Mouse (Mus musculus) bone marrow macrophage, adult 2 months (primary cell): Measurements from ENCODE around the gene Pou2f1. TPM values are rescaled to one million over a fixed set of nuclear protein-coding genes. Genes with fewer than 3 reads are reported as not detected.

Experiments
- H3K27ac ChIP-seq: 2 replicates; pipeline ENCODE4 v1.5.1; 2012; ENCODE audit warnings: low read depth, low read length; ENCODE audit not compliant: insufficient read depth
- H3K4me1 ChIP-seq: 2 replicates; pipeline ENCODE4 v1.6.1; 2012; ENCODE audit warnings: low read length; ENCODE audit not compliant: control insufficient read depth, insufficient read depth
- H3K4me3 ChIP-seq: 2 replicates; pipeline ENCODE4 v1.5.1; 2012; ENCODE audit warnings: mild to moderate bottlenecking, low read length, moderate library complexity; ENCODE audit not compliant: insufficient read depth
- CTCF ChIP-seq: IDR thresholded peaks from 2 replicates; pipeline ENCODE4 v1.5.1; 2012; ENCODE audit warnings: low read depth, mild to moderate bottlenecking, low read length, moderate library complexity
- POLR2A ChIP-seq: IDR thresholded peaks from 2 replicates; pipeline ENCODE4 v1.6.1; 2012; ENCODE audit warnings: mild to moderate bottlenecking, low read depth, low read length, borderline replicate concordance
- polyA plus RNA-seq: library from polyadenylated mRNA; stranded (reverse); fragments of >200 nt; gene quantifications from 2 replicates; pipeline ENCODE4 v1.2.4, GENCODE M21; 2012; ENCODE audit not compliant: missing spikeins, insufficient read depth, insufficient read length

The Pou2f1 gene
- polyA plus RNA-seq, 1 experiment: 12.3 TPM

DNA sequence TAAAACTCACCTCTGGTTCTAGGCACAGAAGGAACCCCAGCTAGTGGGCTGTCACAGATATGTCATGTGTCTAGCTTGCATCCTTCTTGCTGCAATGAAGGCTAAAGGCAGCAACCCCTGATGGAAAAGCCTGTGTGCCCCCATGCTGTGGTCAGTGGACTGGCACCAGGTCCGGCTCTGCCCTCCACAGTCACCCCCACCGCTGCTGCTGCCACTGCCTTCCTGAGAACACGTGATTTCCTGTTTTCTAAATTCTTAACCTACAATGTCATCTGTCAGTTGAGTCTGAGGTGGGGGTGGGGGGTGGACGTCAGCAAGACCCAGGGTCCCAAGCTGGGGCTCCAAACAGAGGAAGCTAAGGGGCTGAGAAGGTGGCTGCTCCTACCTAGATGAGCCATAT, 153.6 kb downstream of the Pou2f1 start:
- peaks cover 3% of the 10 kb centered on the region; the same call in 1 of the 2 replicates for H3K4me1 ChIP-seq
- H3K4me3 ChIP-seq: no peak overlapping the region
- TF ChIP-seq CTCF (no peak), POLR2A (no peak)
- no peak overlapping the region for H3K27ac ChIP-seq

DNA sequence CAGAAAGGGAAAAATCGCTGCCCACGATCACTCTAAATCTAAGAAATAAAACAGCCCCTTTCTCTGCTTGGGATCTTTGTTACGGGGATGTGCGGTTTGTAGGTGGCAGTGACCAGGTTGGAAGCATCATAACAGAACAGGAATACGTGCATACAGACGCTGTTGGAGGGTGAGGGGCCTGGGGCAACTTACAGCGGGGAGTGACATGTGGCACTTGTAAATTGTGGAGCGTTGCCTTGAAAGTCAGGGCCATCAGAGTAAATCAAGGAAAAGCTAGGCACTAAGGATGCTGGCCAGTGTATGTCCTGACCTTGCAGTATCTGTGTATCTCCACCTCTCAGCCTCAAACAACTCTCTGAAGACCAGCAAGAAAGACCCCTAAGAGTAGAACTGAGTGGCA, 154.1 kb downstream of the Pou2f1 start:
- Histone ChIP-seq H3K4me3 (no peak overlapping the region), H3K4me1 (peaks cover 3% of the 10 kb centered on the region; the same call in 1 of the 2 replicates), H3K27ac (no peak overlapping the region)
- TF ChIP-seq POLR2A (no peak), CTCF (no peak)

DNA sequence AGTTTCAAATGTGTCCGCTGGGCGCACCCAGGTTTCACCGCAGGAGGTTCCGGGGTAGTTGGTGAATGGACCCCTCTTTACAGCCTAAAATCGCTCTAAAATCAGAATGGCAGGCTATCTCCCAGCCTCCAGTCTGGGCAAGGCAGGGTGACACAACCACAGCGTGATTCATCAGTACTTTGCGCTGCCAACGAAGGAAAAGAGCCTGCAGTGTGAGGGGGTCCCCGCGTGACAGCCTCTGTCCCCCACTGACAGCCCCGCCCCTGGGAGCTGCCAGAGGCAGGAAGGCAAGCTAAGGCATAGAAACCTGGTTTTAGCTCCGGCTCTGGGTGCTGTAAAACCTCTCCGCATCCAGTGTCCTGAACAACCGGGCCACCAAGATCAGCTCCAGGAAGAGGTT, 157.1 kb downstream of the Pou2f1 start:
- Histone ChIP-seq H3K4me1 (peaks cover 3% of the 10 kb centered on the region; the same call in 1 of the 2 replicates), H3K4me3 (peak overlapping the region; percentile 57), H3K27ac (no peak overlapping the region)
- TF ChIP-seq POLR2A: no peak
- no peak for TF ChIP-seq CTCF

DNA sequence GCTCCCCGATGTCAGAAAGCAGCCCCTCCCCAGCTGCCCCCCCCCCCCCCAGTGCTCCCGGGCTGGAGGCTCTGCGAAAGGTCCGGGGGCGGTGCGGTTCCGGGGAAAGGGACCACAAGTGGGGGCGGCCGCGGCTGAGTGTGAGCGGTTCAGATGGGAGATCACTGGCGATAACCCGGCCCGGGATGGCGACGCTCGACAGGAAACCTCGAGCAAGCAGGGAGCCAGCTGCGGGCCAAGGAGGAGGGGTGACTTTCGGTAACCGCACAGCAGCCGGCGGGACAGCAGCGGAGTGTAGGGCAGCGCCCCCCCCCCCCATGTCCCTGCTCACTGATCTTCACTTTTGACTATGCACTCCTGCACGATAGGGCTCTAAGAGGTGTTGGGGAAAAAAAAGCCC, 157.5 kb downstream of the Pou2f1 start:
- TF ChIP-seq POLR2A (no peak), CTCF (no peak)
- H3K27ac ChIP-seq: no peak overlapping the region
- peak overlapping the region; percentile 57 for H3K4me3 ChIP-seq
- H3K4me1 ChIP-seq: peaks cover 3% of the 10 kb centered on the region; the same call in 1 of the 2 replicates

DNA sequence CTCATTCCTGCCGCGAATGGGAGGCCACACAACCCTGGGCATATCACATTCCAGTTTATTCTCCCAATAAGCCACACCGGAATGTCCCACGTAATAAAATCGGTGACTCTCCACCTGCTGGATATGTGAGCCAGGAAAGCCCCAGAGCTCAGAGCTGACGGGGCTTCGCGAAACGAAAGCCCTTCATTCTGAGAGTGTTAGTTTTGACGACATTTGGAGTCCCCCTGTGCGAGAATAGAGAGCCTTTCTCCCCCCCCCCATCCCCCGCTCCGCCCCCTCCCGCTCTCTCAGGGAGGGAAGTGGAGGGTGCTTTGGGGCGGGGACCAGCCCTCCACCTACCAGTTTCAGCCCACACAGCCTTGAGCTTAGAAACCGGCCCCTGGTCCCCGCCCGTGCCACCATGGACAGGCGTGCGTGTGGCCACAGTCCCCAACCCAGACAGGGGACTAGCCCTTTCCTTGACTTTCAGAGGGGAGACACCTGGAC, 158.0 kb downstream of the Pou2f1 start:
- Histone ChIP-seq H3K4me3 (peak overlapping the region; percentile 57), H3K27ac (no peak overlapping the region), H3K4me1 (peaks cover 3% of the 10 kb centered on the region; the same call in 1 of the 2 replicates)
- TF ChIP-seq POLR2A (no peak), CTCF (no peak)

DNA sequence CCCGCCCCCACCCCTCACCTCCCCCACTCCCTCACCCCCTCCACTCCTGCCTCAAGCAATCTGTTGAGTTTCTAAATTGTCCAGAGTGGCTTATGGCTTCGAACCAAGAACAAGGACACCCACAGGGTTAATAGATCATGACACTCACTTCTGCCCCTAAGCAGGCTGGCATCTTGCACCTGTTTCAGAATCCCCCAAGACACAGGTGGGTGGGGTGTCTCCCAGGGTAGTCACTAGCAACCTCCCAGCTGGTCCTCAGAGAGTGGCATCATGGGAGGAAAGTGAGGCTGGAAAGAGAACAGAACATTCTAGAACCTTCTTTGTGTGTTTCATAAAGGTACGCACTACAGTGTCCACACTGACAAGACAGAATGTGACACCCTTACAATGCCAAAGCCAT, 158.9 kb downstream of the Pou2f1 start:
- Histone ChIP-seq H3K27ac (no peak overlapping the region), H3K4me1 (no peaks in the 10 kb centered on the region), H3K4me3 (no peak overlapping the region)
- TF ChIP-seq CTCF (no peak), POLR2A (no peak)

DNA sequence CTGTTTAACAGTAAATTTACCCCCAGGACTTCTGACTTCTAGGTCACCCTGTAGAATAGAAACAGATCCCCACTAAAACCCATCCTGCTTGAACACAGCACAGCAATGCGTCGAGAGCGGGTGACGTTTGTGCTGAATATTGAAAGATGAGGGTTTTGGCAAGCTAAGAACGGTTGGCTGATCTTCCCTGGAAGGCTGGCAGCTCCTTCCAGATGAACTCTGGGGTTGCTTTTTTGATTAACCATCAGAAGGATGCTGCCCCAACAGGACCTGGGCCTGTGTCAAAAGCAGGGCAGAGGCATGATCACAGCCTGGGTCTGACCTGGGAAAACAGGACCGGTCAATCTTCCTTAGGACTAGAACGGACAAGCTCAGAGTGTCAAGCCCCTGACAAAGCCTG, 160.3 kb downstream of the Pou2f1 start:
- Histone ChIP-seq H3K27ac (no peak overlapping the region), H3K4me1 (no peaks in the 10 kb centered on the region), H3K4me3 (no peak overlapping the region)
- no peak for TF ChIP-seq POLR2A
- TF ChIP-seq CTCF: no peak

DNA sequence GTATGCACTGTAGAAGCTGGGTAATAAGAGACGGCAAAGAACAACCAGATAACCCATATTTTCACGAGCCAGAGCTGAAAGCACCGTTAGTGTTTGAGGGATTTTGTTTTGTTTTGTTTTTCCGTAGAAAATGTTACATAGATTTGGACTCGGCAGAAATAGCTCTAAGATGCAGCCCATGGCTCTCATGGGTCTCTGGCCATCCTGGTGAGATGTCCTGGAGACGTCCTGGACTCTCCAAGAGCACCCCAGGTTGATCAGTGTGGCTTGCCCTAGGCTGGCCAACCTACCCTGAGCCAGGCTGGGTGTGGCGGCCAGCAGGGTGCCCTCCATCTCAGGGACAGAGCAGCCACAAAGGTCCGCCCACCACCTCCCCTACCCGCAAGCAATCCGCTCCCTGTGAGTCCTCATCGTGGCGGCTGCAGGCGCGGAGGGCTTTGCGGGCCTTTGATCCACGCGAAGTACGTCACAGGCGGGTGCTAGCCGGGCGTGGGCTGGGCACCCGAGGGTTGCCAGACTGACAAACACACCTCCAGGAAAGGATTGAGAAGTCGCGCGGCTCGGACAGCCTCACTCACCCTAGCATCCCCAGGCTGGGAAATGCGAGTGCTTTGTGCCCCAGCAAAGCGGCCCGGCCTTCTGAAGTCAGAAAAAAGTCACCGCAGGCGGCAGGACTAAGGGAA, 161.8 kb downstream of the Pou2f1 start:
- no peak overlapping the region for H3K27ac ChIP-seq
- TF ChIP-seq CTCF (no peak), POLR2A (no peak)
- peak overlapping the region; percentile 28; the same call in 1 of the 2 replicates for H3K4me3 ChIP-seq
- no peaks in the 10 kb centered on the region for H3K4me1 ChIP-seq

DNA sequence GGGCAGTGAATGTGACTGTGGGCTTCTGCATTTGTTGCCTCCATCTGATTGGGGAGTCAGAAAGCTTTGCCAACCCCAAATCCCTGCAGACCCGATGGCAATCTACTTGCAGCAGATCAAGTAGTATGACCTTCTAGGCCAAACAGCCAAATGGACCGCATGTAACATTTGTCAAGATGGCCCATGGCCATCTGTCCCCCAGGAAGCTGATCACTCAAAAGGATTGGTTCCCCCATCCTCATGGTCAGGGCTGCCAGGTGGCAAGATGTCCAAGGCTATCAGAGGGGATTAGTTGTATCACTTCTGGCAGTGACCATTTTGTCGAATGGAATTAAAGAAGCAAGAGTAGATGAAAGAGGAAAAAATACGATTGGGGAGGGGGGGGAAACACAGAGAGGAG, 163.3 kb downstream of the Pou2f1 start:
- no peak overlapping the region for H3K4me3 ChIP-seq
- H3K27ac ChIP-seq: no peak overlapping the region
- no peak for TF ChIP-seq POLR2A
- no peak for TF ChIP-seq CTCF

DNA sequence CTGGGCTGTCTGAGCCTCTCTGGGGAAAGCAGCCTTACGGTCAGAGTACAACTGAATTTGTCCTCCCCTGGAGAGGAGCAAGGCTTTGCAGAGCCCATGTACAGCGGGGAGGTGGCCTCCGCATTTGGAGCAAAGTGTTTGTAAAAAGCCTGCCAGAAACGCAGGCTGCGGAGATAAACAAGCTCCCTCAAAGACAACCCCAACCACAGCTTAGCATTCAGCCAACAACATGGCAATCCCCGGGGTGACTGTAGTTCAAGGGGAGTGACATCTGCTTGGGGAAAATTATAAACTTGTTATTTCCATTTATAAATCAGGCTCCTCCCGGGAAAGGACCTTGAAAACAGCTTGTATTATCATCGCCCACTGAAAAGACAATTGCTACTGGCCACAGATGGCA, 164.9 kb downstream of the Pou2f1 start:
- Histone ChIP-seq H3K4me1 (no peaks in the 10 kb centered on the region), H3K27ac (no peak overlapping the region), H3K4me3 (no peak overlapping the region)
- TF ChIP-seq POLR2A: no peak
- TF ChIP-seq CTCF: no peak

More for the DNA sequence above, 163.3 kb downstream of the Pou2f1 start:
- no peaks in the 10 kb centered on the region for H3K4me1 ChIP-seq

DNA sequence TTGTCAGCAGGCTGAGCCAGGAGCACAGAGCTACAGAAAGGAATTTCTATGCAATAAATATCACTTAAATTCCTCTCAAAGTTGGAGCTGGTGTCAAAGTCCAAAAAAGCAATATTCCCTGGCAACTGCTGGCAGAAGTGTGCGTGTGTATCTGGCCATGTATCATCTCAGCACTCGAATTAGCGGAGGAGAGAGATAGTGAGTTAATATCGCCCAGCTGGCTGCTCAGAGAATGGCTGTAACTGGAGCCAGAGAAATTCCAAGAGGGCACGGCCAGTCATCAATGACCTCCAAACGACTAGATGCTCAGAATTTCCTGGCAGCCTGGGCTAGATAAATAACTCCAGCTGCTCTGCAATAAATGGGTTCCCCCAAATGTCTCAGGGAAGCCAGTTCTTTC, 166.0 kb downstream of the Pou2f1 start:
- H3K27ac ChIP-seq: no peak overlapping the region
- TF ChIP-seq CTCF: no peak
- TF ChIP-seq POLR2A: no peak
- H3K4me1 ChIP-seq: no peaks in the 10 kb centered on the region
- no peak overlapping the region for H3K4me3 ChIP-seq
